8 mouse cellular contexts compared by ENCODE assay signal in genomic region chr2:170318713-170319532, GRCm38 (mm10).
DNase-seq lines count a peak whose midpoint lies in the region; ATAC-seq lines count a peak whose summit lies in the region.

No protein-coding gene starts in this region.

- peaks cover 15% of the 10 kb centered on the region for H3K4me1 ChIP-seq in forebrain, embryonic 15.5 days
- peaks cover 17% of the 10 kb centered on the region for H3K4me1 ChIP-seq in neural tube, embryonic 15.5 days

- H3K4me3 ChIP-seq in forebrain, embryonic 15.5 days = peak overlapping the region; percentile 43
- peak overlapping the region; percentile 38 for H3K4me3 ChIP-seq in neural tube, embryonic 15.5 days (replicated peaks)

- no peaks in the 10 kb centered on the region for H3K27me3 ChIP-seq in forebrain, embryonic 15.5 days
- H3K27me3 ChIP-seq in neural tube, embryonic 15.5 days (replicated peaks) = no peaks in the 10 kb centered on the region

- no peaks in the 10 kb centered on the region for H3K9me3 ChIP-seq in forebrain, embryonic 15.5 days
- H3K9me3 ChIP-seq in neural tube, embryonic 15.5 days (replicated peaks) = no peaks in the 10 kb centered on the region

- peak overlapping the region; percentile 71 for H3K27ac ChIP-seq in forebrain, embryonic 15.5 days (replicated peaks)
- peak overlapping the region; percentile 73 for H3K27ac ChIP-seq in neural tube, embryonic 15.5 days (replicated peaks)

- no peaks in the 10 kb centered on the region for H3K36me3 ChIP-seq in forebrain, embryonic 15.5 days
- H3K36me3 ChIP-seq in neural tube, embryonic 15.5 days = no peaks in the 10 kb centered on the region

- peak; percentile 97 for ATAC-seq in forebrain, embryonic 15.5 days (replicated peaks)
- ATAC-seq in neural tube, embryonic 15.5 days (ENCODE audit: low FRiP score) = peak; percentile 97

- intact Hi-C loops in heart, postnatal 25 days (cut with DNase I) = loop anchor here (2.0 to 5.0 kb wide), 3 partner anchors 72 to 202 kb away; no protein-coding TSS in a partner anchor

- H3K4me2 ChIP-seq in forebrain, embryonic 15.5 days (replicated peaks) = peak overlapping the region; percentile 73
- peak overlapping the region; percentile 65 for H3K4me2 ChIP-seq in neural tube, embryonic 15.5 days

- DNase-seq in CD8-positive naive resting alpha-beta T cell, adult 2 months (ENCODE audit: low read depth in 2 of 2, low spot score in 2 of 2) = peak; percentile 84 to 86
- DNase-seq in c-Kit-positive CD71-negative TER-119-negative erythroid progenitor cells, embryonic 14.5 days (ENCODE audit: low read depth) = peak; percentile 77
- DNase-seq in heart, postnatal 25 days (ENCODE audit: low spot score) = peak; percentile 78
- DNase-seq in layer of hippocampus, adult 18-20 months (ENCODE audit: low spot score in 2 of 2) = peak; percentile 69 to 88
- DNase-seq in lung, adult 18-20 months = peak; percentile 92 to 95
- DNase-seq in thymus, adult 18-20 months = peak; percentile 89 to 95

- WGBS in forebrain, embryonic 15.5 days = 9% methylated on average over 25 of the region's 25 CpGs
- WGBS in neural tube, embryonic 15.5 days = 11% methylated on average over 25 of the region's 25 CpGs

- H3K9ac ChIP-seq in forebrain, embryonic 15.5 days (replicated peaks) = peak overlapping the region; percentile 22
- H3K9ac ChIP-seq in neural tube, embryonic 15.5 days (replicated peaks) = peak overlapping the region; percentile 42

Comparison
In these comparisons a context has a peak if more than half of its experiments do, and no peak if none do; other contexts are left out.
1. Peak in every context shown above with its lines: DNase-seq, ATAC-seq, H3K4me3 ChIP-seq and H3K27ac ChIP-seq.